In genomic region chr10:42410748-42411537, GRCm38 (mm10) we compare ENCODE assay signal across 7 mouse cellular contexts.
DNase-seq lines count a peak whose midpoint lies in the region.

No protein-coding gene starts in this region.

- DNase-seq in left cerebral cortex, adult 11 months (ENCODE audit: low spot score) = peak; percentile 13
- no peak for DNase-seq in left cerebral cortex, postnatal 36 days (ENCODE audit: low spot score in 2 of 2)
- peak; percentile 2 for DNase-seq in fibroblast of lung, adult 2 months (ENCODE audit: low read depth)
- peak; percentile 22 to 40 for DNase-seq in kidney, adult 8-10 months
- DNase-seq in lung, postnatal 36 days = peak; percentile 75
- no peak for DNase-seq in thymus, postnatal 0 days (ENCODE audit: low spot score)
- DNase-seq in T-cell, adult 2 months (ENCODE audit: low spot score) = no peak

- intact Hi-C loops in left cerebral cortex, postnatal 36 days (cut with DNase I) = no loop called here

Comparison
In these comparisons a context has a peak if more than half of its experiments do, and no peak if none do; other contexts are left out.
1. DNase-seq: peak in left cerebral cortex, adult 11 months (single experiment), fibroblast of lung, adult 2 months (single experiment), kidney, adult 8-10 months (2 of 2) and lung, postnatal 36 days (single experiment); none in left cerebral cortex, postnatal 36 days (0 of 2), thymus, postnatal 0 days (single experiment) and T-cell, adult 2 months (single experiment).